Mouse (Mus musculus): Measurements from ENCODE around the gene Olfr364-ps1.

Gene Olfr364-ps1

GRCm38 (mm10) chr2:37139022-37139421 is at the start of gene Olfr364-ps1:
Olfr364-ps1 (plus strand) TSS chr2:37139322.
- WGBS: 89% methylated on average over 3 of the region's 3 CpGs

- WGBS: 91% methylated on average over 1 of the region's 1 CpGs
Observed at GRCm38 (mm10) chr2:37117810-37118209, 21.3 kb upstream of the Olfr364-ps1 start, which contains the start of gene Olfr362. Olfr362 (minus strand) TSS chr2:37117910.

- WGBS: 77% methylated on average over 3 of the region's 3 CpGs
Observed at GRCm38 (mm10) chr2:37187898-37188297, 48.8 kb downstream of the Olfr364-ps1 start, which contains the start of gene Olfr365. Olfr365 (plus strand) TSS chr2:37188198.
